Mouse (Mus musculus) midbrain, embryonic 13.5 days (tissue): Measurements from ENCODE around the gene Mrps21. TPM values are rescaled to one million over a fixed set of nuclear protein-coding genes. Genes with fewer than 3 reads are reported as not detected.
"Not testable (repeated sequence)": the region's sequence is repeated elsewhere in the genome, so short reads cannot be mapped to it uniquely, and the experiment has no call there.

Experiments used
- ATAC-seq: fragments of 200-750 bp; cut with Nextera tagmentation; 2 replicates; pipeline ENCODE4 v1.8.0; 2017; ENCODE audit warnings: mild to moderate bottlenecking, moderate TSS enrichment, moderate library complexity
- H3K27ac ChIP-seq: fragments of 300-500 bp; sonication (generic); 2 replicates; pipeline ENCODE4 v1.5.1; 2015; ENCODE audit warnings: inconsistent platforms, mild to moderate bottlenecking, moderate library complexity
- H3K27me3 ChIP-seq: fragments of 300-500 bp; sonication (generic); 2 replicates; pipeline ENCODE4 v1.6.1; 2015; ENCODE audit warnings: mild to moderate bottlenecking, inconsistent platforms
- H3K36me3 ChIP-seq: fragments of 300-500 bp; sonication (generic); 2 replicates; pipeline ENCODE4 v1.6.1; 2015; ENCODE audit warnings: mild to moderate bottlenecking, inconsistent platforms
- H3K4me1 ChIP-seq: fragments of 300-500 bp; sonication (generic); replicated peaks from 2 replicates; pipeline ENCODE4 v1.6.1; 2015; ENCODE audit warnings: inconsistent platforms
- H3K4me2 ChIP-seq: fragments of 300-500 bp; sonication (generic); replicated peaks from 2 replicates; pipeline ENCODE4 v1.6.1; 2015; ENCODE audit warnings: moderate library complexity, mild to moderate bottlenecking, inconsistent platforms
- H3K4me3 ChIP-seq: fragments of 300-500 bp; sonication (generic); replicated peaks from 2 replicates; pipeline ENCODE4 v1.5.1; 2015; ENCODE audit warnings: mild to moderate bottlenecking, inconsistent platforms
- H3K9ac ChIP-seq: fragments of 300-500 bp; sonication (generic); replicated peaks from 2 replicates; pipeline ENCODE4 v1.6.1; 2015; ENCODE audit warnings: mild to moderate bottlenecking, inconsistent platforms
- H3K9me3 ChIP-seq: fragments of 300-500 bp; sonication (generic); 2 replicates; pipeline ENCODE4 v1.6.1; 2016; ENCODE audit warnings: mild to moderate bottlenecking, inconsistent platforms
- WGBS: fragments of 180-500 bp; shearing (Covaris S2); methylation state at CpG from one replicate; pipeline ENCODE4 v1.1.7; 2015; 5-methylcytosine and 5-hydroxymethylcytosine counted together
- polyA plus RNA-seq: library from polyadenylated mRNA; unstranded; fragments of >200 nt; fragmentation: Nextera tagmentation; extraction: Ambion mirVana; gene quantifications from 2 replicates; pipeline ENCODE4 v1.2.1, GENCODE M21; 2015

The Mrps21 gene
- polyA plus RNA-seq, 1 experiment from 2014 or later = 340 TPM

GRCm38 (mm10) chr3:95861796-95862195, 9.5 kb downstream of the Mrps21 start:
- no peaks in the 10 kb centered on the region for H3K27me3 ChIP-seq
- no peaks in the 10 kb centered on the region for H3K9me3 ChIP-seq
- no peak overlapping the region for H3K4me2 ChIP-seq
- ATAC-seq = peak; percentile 66; the same call in 1 of the 2 replicates
- H3K36me3 ChIP-seq = peaks cover 35% of the 10 kb centered on the region
- H3K9ac ChIP-seq = no peak overlapping the region
- no peak overlapping the region for H3K4me3 ChIP-seq
- H3K4me1 ChIP-seq = no peaks in the 10 kb centered on the region
- 33% methylated on average over 2 of the region's 2 CpGs for WGBS
- H3K27ac ChIP-seq = no peak overlapping the region

- Histone ChIP-seq H3K4me1 (no peaks in the 10 kb centered on the region; the same call in 1 of the 2 replicates), H3K4me3 (no peak overlapping the region), H3K4me2 (no peak overlapping the region), H3K36me3 (peaks cover 33% of the 10 kb centered on the region), H3K27me3 (no peaks in the 10 kb centered on the region), H3K9ac (no peak overlapping the region), H3K9me3 (no peaks in the 10 kb centered on the region), H3K27ac (no peak overlapping the region)
- 78% methylated on average over 10 of the region's 10 CpGs for WGBS
- no peak for ATAC-seq
Measured at GRCm38 (mm10) chr3:95861216-95861615, 10.1 kb downstream of the Mrps21 start.

- peaks cover 28% of the 10 kb centered on the region for H3K36me3 ChIP-seq
- 90% methylated on average over 3 of the region's 3 CpGs for WGBS
- no peaks in the 10 kb centered on the region for H3K9me3 ChIP-seq
- no peaks in the 10 kb centered on the region; the same call in 1 of the 2 replicates for H3K4me1 ChIP-seq
- no peak overlapping the region for H3K27ac ChIP-seq
- no peak overlapping the region for H3K4me2 ChIP-seq
- ATAC-seq = no peak
- no peaks in the 10 kb centered on the region for H3K27me3 ChIP-seq
- H3K9ac ChIP-seq = no peak overlapping the region
- no peak overlapping the region for H3K4me3 ChIP-seq
Measured at GRCm38 (mm10) chr3:95860323-95860722, 11.0 kb downstream of the Mrps21 start.

- not testable (repeated sequence) for ATAC-seq, H3K4me2 ChIP-seq, H3K4me1 ChIP-seq, H3K4me3 ChIP-seq, H3K9me3 ChIP-seq, H3K27ac ChIP-seq, H3K27me3 ChIP-seq, H3K9ac ChIP-seq
- H3K36me3 ChIP-seq = peaks cover 15% of the 10 kb centered on the region
- 84% methylated on average over 3 of the region's 3 CpGs for WGBS
Measured at GRCm38 (mm10) chr3:95858278-95858677, 13.0 kb downstream of the Mrps21 start.

- WGBS = 95% methylated on average over 1 of the region's 1 CpGs
- not testable (repeated sequence) for H3K4me2 ChIP-seq, ATAC-seq, H3K27ac ChIP-seq, H3K27me3 ChIP-seq, H3K4me1 ChIP-seq, H3K4me3 ChIP-seq, H3K9ac ChIP-seq, H3K9me3 ChIP-seq
- peaks cover 19% of the 10 kb centered on the region for H3K36me3 ChIP-seq
Measured at GRCm38 (mm10) chr3:95857050-95857449, 14.3 kb downstream of the Mrps21 start.

GRCm38 (mm10) chr3:95856115-95856514, 15.2 kb downstream of the Mrps21 start:
- peaks cover 9% of the 10 kb centered on the region for H3K4me1 ChIP-seq
- H3K4me2 ChIP-seq = peak overlapping the region; percentile 87
- H3K27ac ChIP-seq = peak overlapping the region; percentile 56
- H3K36me3 ChIP-seq = peaks cover 21% of the 10 kb centered on the region
- H3K9ac ChIP-seq = peak overlapping the region; percentile 81
- ATAC-seq = no peak
- 26% methylated on average over 7 of the region's 7 CpGs for WGBS
- peak overlapping the region; percentile 93 for H3K4me3 ChIP-seq
- H3K27me3 ChIP-seq = no peaks in the 10 kb centered on the region
- H3K9me3 ChIP-seq = no peaks in the 10 kb centered on the region

- peak within 1 kb of the TSS; percentile 93 for H3K4me3 ChIP-seq
Measured at GRCm38 (mm10) chr3:95855502-95856089, 15.7 kb downstream of the Mrps21 start, which contains the start of gene Prpf3. TSS of gene Prpf3 (minus strand) at chr3:95855885.

GRCm38 (mm10) chr3:95851317-95851716, 20.0 kb downstream of the Mrps21 start:
- Histone ChIP-seq H3K4me3 (no peak overlapping the region), H3K36me3 (peaks cover 68% of the 10 kb centered on the region), H3K9ac (no peak overlapping the region), H3K27ac (no peak overlapping the region), H3K27me3 (no peaks in the 10 kb centered on the region), H3K9me3 (no peaks in the 10 kb centered on the region), H3K4me2 (no peak overlapping the region), H3K4me1 (peaks cover 9% of the 10 kb centered on the region)
- WGBS = 97% methylated on average over 8 of the region's 8 CpGs
- no peak for ATAC-seq

More at GRCm38 (mm10) chr3:95855502-95856089, 15.7 kb downstream of the Mrps21 start, which contains the start of gene Prpf3:
- peaks cover 26% of the 10 kb centered on the region for H3K36me3 ChIP-seq
- peak within 1 kb of the TSS; percentile 81 for H3K9ac ChIP-seq
- under 1% methylated on average over 56 of the region's 56 CpGs for WGBS
- H3K27ac ChIP-seq = peak within 1 kb of the TSS; percentile 70
- H3K27me3 ChIP-seq = no peaks in the 10 kb centered on the region
- H3K9me3 ChIP-seq = no peaks in the 10 kb centered on the region
- H3K4me2 ChIP-seq = peak within 1 kb of the TSS; percentile 87
- peak; percentile 99 for ATAC-seq
- peaks cover 9% of the 10 kb centered on the region for H3K4me1 ChIP-seq

- no peak overlapping the region for H3K27ac ChIP-seq
- 91% methylated on average over 4 of the region's 4 CpGs for WGBS
Measured at GRCm38 (mm10) chr3:95850611-95851010, 20.7 kb downstream of the Mrps21 start.

GRCm38 (mm10) chr3:95842503-95843214, 28.7 kb downstream of the Mrps21 start:
- ATAC-seq = no peak
- Histone ChIP-seq H3K27me3 (no peaks in the 10 kb centered on the region), H3K27ac (no peak overlapping the region), H3K4me1 (no peaks in the 10 kb centered on the region), H3K4me2 (no peak overlapping the region), H3K4me3 (no peak overlapping the region), H3K9ac (no peak overlapping the region), H3K36me3 (peaks cover 81% of the 10 kb centered on the region), H3K9me3 (no peaks in the 10 kb centered on the region)
- WGBS = 92% methylated on average over 3 of the region's 3 CpGs

More at GRCm38 (mm10) chr3:95850611-95851010, 20.7 kb downstream of the Mrps21 start:
- Histone ChIP-seq H3K27me3 (no peaks in the 10 kb centered on the region), H3K4me1 (peaks cover 9% of the 10 kb centered on the region), H3K9ac (no peak overlapping the region), H3K4me3 (no peak overlapping the region), H3K4me2 (no peak overlapping the region), H3K36me3 (peaks cover 74% of the 10 kb centered on the region), H3K9me3 (no peaks in the 10 kb centered on the region)
- ATAC-seq = no peak

- Histone ChIP-seq H3K4me1 (no peaks in the 10 kb centered on the region), H3K36me3 (peaks cover 78% of the 10 kb centered on the region), H3K4me2 (no peak overlapping the region), H3K9me3 (no peaks in the 10 kb centered on the region), H3K27me3 (no peaks in the 10 kb centered on the region), H3K27ac (no peak overlapping the region), H3K9ac (no peak overlapping the region), H3K4me3 (no peak overlapping the region)
- WGBS = 95% methylated on average over 2 of the region's 2 CpGs
- ATAC-seq = no peak
Measured at GRCm38 (mm10) chr3:95839250-95839649, 32.1 kb downstream of the Mrps21 start.

- Histone ChIP-seq H3K27me3 (no peaks in the 10 kb centered on the region), H3K9me3 (no peaks in the 10 kb centered on the region; the same call in 1 of the 2 replicates), H3K4me3 (no peak overlapping the region), H3K4me2 (no peak overlapping the region), H3K9ac (no peak overlapping the region), H3K27ac (no peak overlapping the region), H3K4me1 (no peaks in the 10 kb centered on the region), H3K36me3 (peaks cover 61% of the 10 kb centered on the region)
- no peak for ATAC-seq
- WGBS = 97% methylated on average over 4 of the region's 4 CpGs
Measured at GRCm38 (mm10) chr3:95829053-95829452, 42.3 kb downstream of the Mrps21 start.
